Mouse (Mus musculus): ENCODE measurements around the gene Cdca7l. TPM values are rescaled to one million over a fixed set of nuclear protein-coding genes. Genes with fewer than 3 reads are reported as not detected.

The Cdca7l gene
- total and polyA plus RNA-seq, 2 experiments from 2014 or later = 4.2 to 4.7 TPM

DNA sequence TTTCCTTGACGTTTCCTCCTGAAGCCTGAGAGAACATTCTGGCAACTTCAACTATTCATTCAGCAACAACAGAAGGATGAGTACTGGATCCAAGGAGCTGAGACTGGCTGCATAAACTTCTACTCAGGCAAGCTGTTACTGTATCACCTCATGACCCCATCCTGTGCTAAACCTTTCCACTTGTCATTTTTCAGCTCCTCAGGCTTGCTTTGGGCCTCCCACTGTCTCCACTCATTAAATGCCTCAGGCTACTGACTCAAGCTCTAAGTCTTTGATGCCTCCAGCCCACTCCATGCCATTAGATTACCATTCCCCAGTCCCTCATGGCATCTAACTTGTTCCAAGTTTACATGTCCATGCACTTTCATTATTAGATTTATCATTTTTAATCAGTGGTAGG lies 38.6 kb downstream of the Cdca7l start:
- Histone ChIP-seq H3K27ac (ENCODE audit: low read depth, low read length) (no peak overlapping the region), H3K4me3 (ENCODE audit: low read depth, low read length) (no peak overlapping the region), H3K4me1 (ENCODE audit: insufficient read depth) (peaks cover 3% of the 10 kb centered on the region; the same call in 1 of the 2 replicates), H3K27me3 (ENCODE audit: insufficient read depth, low read length) (no peaks in the 10 kb centered on the region), H3K4me2 (ENCODE audit: low read depth) (no peak overlapping the region), H3K36me3 (ENCODE audit: insufficient read depth) (no peaks in the 10 kb centered on the region), H3K9ac (no peak overlapping the region), H3K9me3 (ENCODE audit: low read length) (no peaks in the 10 kb centered on the region)
- ATAC-seq (no peak), DNase-seq (no peak)
- TF ChIP-seq CTCF (IDR thresholded peaks at IDR 0.05; ENCODE audit: low read depth) = no peak
- 79% methylated on average over 1 of the region's 1 CpGs for WGBS

DNA sequence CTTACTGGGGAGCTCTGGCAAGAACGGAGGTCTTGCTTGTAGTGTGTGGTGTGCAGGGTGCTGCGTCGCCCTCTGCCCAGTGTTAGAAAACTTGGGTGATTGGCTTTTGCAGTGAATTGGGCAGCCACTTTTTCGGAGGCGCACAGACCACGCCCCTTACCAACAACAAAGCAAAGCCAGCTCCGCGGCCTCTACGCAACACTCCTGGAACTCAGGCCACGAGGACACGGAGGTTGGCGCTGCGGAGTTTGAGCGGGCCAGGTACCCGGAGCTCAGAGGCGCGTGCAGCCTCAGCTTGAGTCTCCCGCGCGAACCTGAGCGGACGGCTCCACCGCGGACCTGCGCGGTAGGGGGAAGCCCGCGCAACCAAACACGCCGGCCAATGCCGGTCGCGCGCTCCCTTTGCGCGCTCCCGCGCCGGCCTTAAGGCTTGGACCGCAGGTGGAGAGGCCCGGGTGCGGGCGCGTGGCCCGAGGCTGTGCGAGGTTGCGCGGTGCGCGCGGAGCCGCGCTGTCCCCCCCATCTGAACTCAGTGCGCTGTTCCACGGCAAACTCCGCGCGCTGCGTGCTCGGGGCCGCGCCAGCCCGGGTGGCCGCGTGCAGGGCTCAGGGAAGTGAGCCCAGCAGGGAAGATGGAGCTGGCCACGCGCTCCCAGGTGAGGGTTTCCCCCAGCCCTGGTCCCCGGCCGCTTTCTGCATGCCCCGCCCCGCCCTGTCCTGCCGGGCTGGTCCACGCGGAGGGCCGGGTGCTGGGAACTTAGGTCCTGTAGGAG lies 39.4 kb downstream of the Cdca7l start:
- Histone ChIP-seq H3K9me3 (ENCODE audit: low read length) (no peaks in the 10 kb centered on the region), H3K27ac (ENCODE audit: low read depth, low read length) (peak overlapping the region; percentile 29; the same call in 1 of the 2 replicates), H3K36me3 (ENCODE audit: insufficient read depth) (no peaks in the 10 kb centered on the region), H3K4me3 (ENCODE audit: low read depth, low read length) (peak overlapping the region; percentile 72), H3K4me2 (ENCODE audit: low read depth) (peak overlapping the region; percentile 98), H3K4me1 (ENCODE audit: insufficient read depth) (peaks cover 3% of the 10 kb centered on the region; the same call in 1 of the 2 replicates), H3K9ac (peak overlapping the region; percentile 79), H3K27me3 (ENCODE audit: insufficient read depth, low read length) (no peaks in the 10 kb centered on the region)
- DNase-seq (peak; percentile 78), ATAC-seq (peak; percentile 98)
- TF ChIP-seq CTCF (IDR thresholded peaks at IDR 0.05; ENCODE audit: low read depth) = no peak
- under 1% methylated on average over 73 of the region's 75 CpGs for WGBS

DNA sequence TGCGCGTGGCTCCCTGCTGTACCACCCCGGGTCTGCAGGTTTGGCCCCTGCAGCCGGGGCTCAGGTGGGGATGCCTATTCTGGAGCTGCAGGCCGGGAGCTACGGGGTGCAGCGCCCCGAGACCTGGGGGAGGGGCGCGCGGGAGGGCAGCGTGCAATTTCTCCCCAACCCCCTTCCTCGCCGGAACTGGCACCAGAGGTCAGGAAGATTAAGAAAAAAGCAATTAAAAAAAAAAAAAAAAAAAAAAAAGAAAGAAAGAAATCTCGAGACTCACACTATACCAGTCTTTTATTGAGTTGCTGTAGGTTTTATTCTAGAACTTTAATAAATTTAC lies 40.0 kb downstream of the Cdca7l start:
- H3K4me2 ChIP-seq (ENCODE audit: low read depth) = peak overlapping the region; percentile 98
- no peak overlapping the region for H3K27ac ChIP-seq (ENCODE audit: low read depth, low read length)
- 2% methylated on average over 15 of the region's 15 CpGs for WGBS
- TF ChIP-seq CTCF (IDR thresholded peaks at IDR 0.05; ENCODE audit: low read depth) = no peak
- no peak for DNase-seq
- H3K9me3 ChIP-seq (ENCODE audit: low read length) = no peaks in the 10 kb centered on the region
- peaks cover 3% of the 10 kb centered on the region; the same call in 1 of the 2 replicates for H3K4me1 ChIP-seq (ENCODE audit: insufficient read depth)
- H3K27me3 ChIP-seq (ENCODE audit: insufficient read depth, low read length) = no peaks in the 10 kb centered on the region
- H3K36me3 ChIP-seq (ENCODE audit: insufficient read depth) = no peaks in the 10 kb centered on the region
- peak overlapping the region; percentile 79 for H3K9ac ChIP-seq
- no peak for ATAC-seq
- peak overlapping the region; percentile 72 for H3K4me3 ChIP-seq (ENCODE audit: low read depth, low read length)

DNA sequence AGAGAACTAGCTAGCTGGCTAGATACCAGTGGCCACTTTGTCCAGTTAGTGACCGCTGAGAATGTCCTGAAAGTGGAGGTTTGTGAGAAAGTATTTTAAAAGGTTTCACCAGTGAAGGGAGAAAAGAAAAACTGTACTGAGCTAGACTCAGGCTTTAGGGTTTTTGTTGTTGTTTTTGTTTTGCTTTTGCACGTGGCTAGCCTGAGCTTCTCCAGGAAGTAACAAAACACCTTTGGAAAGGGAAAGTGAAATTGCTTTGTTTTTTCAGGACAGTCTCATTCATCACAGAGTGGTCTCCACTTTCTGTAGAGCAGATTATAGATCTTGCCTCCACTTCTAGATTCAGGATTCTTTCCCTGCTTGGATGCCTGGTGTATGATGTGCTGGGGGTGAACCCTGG lies 40.8 kb downstream of the Cdca7l start:
- ATAC-seq = no peak
- no peak overlapping the region for H3K9ac ChIP-seq
- H3K27me3 ChIP-seq (ENCODE audit: insufficient read depth, low read length) = no peaks in the 10 kb centered on the region
- no peaks in the 10 kb centered on the region for H3K36me3 ChIP-seq (ENCODE audit: insufficient read depth)
- TF ChIP-seq CTCF (IDR thresholded peaks at IDR 0.05; ENCODE audit: low read depth) = no peak
- H3K9me3 ChIP-seq (ENCODE audit: low read length) = no peaks in the 10 kb centered on the region
- H3K4me3 ChIP-seq (ENCODE audit: low read depth, low read length) = no peak overlapping the region
- WGBS = 26% methylated on average over 2 of the region's 2 CpGs
- no peak for DNase-seq
- H3K27ac ChIP-seq (ENCODE audit: low read depth, low read length) = no peak overlapping the region
- no peak overlapping the region for H3K4me2 ChIP-seq (ENCODE audit: low read depth)
- H3K4me1 ChIP-seq (ENCODE audit: insufficient read depth) = peaks cover 3% of the 10 kb centered on the region; the same call in 1 of the 2 replicates

DNA sequence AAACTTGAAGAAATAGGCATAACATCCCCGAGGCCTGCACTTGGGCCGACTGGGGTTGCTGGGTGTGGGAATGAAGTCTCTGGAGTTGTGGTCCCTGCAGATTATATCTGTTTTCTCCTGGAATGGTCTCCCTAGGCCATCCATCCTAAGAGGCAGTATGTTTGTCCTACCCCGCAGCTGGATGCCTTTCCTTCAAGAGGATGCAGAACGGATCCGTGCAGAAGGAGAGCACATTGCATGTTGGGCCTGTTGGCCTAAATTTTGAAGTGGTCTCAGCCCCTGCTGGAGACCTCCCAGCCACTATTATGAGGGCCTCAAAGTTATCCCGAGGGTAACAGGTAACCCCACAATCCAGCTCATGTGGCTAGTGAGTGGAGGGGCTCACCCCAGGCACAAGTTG lies 44.5 kb downstream of the Cdca7l start:
- no peak overlapping the region for H3K4me2 ChIP-seq (ENCODE audit: low read depth)
- no peaks in the 10 kb centered on the region for H3K36me3 ChIP-seq (ENCODE audit: insufficient read depth)
- no peaks in the 10 kb centered on the region for H3K4me1 ChIP-seq (ENCODE audit: insufficient read depth)
- ATAC-seq (no peak), DNase-seq (no peak)
- H3K9ac ChIP-seq = no peak overlapping the region
- no peak for TF ChIP-seq CTCF (IDR thresholded peaks at IDR 0.05; ENCODE audit: low read depth)
- no peaks in the 10 kb centered on the region for H3K9me3 ChIP-seq (ENCODE audit: low read length)
- WGBS = 95% methylated on average over 6 of the region's 6 CpGs
- H3K27me3 ChIP-seq (ENCODE audit: insufficient read depth, low read length) = no peaks in the 10 kb centered on the region
- no peak overlapping the region for H3K4me3 ChIP-seq (ENCODE audit: low read depth, low read length)
- no peak overlapping the region for H3K27ac ChIP-seq (ENCODE audit: low read depth, low read length)

DNA sequence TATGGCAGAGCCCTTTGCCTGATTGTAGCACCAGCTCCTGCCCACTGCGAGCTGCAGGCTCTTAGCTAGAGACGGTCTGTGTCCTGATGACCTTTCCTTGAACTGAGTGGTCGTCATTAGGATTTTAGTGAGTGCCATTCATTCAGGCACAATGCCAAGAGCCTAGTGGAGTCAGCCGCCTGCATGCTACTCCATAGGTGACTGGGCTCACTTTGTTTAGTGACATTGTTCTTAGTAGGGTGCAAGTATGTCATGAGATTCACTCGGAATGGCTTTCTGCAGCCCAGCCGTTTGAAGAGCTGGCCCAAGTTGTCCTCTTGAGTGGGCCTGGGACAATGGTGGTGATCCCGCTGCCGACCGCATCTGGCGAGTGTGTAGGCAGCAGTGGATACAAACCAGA lies 46.4 kb downstream of the Cdca7l start:
- 35% methylated on average over 10 of the region's 10 CpGs for WGBS
- Histone ChIP-seq H3K4me3 (ENCODE audit: low read depth, low read length) (no peak overlapping the region), H3K9ac (no peak overlapping the region), H3K4me2 (ENCODE audit: low read depth) (no peak overlapping the region), H3K4me1 (ENCODE audit: insufficient read depth) (no peaks in the 10 kb centered on the region), H3K27ac (ENCODE audit: low read depth, low read length) (no peak overlapping the region), H3K27me3 (ENCODE audit: insufficient read depth, low read length) (no peaks in the 10 kb centered on the region), H3K36me3 (ENCODE audit: insufficient read depth) (no peaks in the 10 kb centered on the region), H3K9me3 (ENCODE audit: low read length) (no peaks in the 10 kb centered on the region)
- ATAC-seq = no peak
- no peak for TF ChIP-seq CTCF (IDR thresholded peaks at IDR 0.05; ENCODE audit: low read depth)
- DNase-seq = no peak

DNA sequence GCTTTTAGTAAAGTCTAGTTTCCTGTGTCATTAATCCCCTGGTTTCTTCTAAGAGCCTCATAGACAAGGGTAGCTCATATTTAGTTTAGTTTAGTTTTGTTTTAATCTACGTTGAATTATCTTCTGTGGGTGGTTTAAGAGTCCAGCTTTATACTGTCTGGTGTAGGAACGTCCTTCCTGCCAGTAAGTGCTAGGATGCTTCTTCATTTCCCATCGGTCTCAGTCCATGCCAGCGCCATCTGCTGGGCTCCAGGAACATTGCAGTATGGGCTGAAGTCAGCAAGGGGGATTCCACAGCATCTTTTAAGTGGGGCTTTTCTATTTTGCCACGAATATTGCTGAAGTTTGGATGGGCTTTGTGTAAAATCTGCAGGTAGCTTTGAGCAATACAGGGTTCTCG lies 49.2 kb downstream of the Cdca7l start:
- TF ChIP-seq CTCF (IDR thresholded peaks at IDR 0.05; ENCODE audit: low read depth) = peak; percentile 92
- Histone ChIP-seq H3K27me3 (ENCODE audit: insufficient read depth, low read length) (no peaks in the 10 kb centered on the region), H3K4me1 (ENCODE audit: insufficient read depth) (no peaks in the 10 kb centered on the region), H3K27ac (ENCODE audit: low read depth, low read length) (no peak overlapping the region), H3K4me2 (ENCODE audit: low read depth) (no peak overlapping the region), H3K9me3 (ENCODE audit: low read length) (no peaks in the 10 kb centered on the region), H3K36me3 (ENCODE audit: insufficient read depth) (no peaks in the 10 kb centered on the region), H3K4me3 (ENCODE audit: low read depth, low read length) (no peak overlapping the region), H3K9ac (no peak overlapping the region)
- 25% methylated on average over 6 of the region's 6 CpGs for WGBS
- peak; percentile 74 for DNase-seq
- peak; percentile 71 for ATAC-seq

All from forebrain, postnatal 0 days (tissue).